Mouse (Mus musculus) C2C12 (cell line): ENCODE data around the gene Tpcn1.

Experiments used
- CTCF ChIP-seq: IDR thresholded peaks from one replicate; pipeline ENCODE4 v1.5.1; 2011; ENCODE audit not compliant: control insufficient read depth, insufficient read depth, insufficient read length
- MAX ChIP-seq: IDR thresholded peaks from one replicate; pipeline ENCODE4 v1.6.1; 2011; ENCODE audit warnings: mild to moderate bottlenecking, control low read depth
- MYOG ChIP-seq: IDR thresholded peaks from one replicate; pipeline ENCODE4 v1.6.1; 2011; ENCODE audit not compliant: control insufficient read depth, insufficient read length; ENCODE audit errors: extremely low read depth

GRCm38 (mm10) chr5:120558762-120559161 is 29.7 kb downstream of the Tpcn1 start:
- TF ChIP-seq CTCF (no peak), MAX (no peak), MYOG (no peak)
